Mouse (Mus musculus) hindbrain, embryonic 11.5 days (tissue): ENCODE measurements at regions not wholly inside any gene's neighbourhood (a gene's known extent, or its start where the extent isn't known, plus 50 kb on each side); places are given as distances from the start of the nearest gene placed in this dataset.

Experiments used
- ATAC-seq: fragments of 200-750 bp; cut with Nextera tagmentation; 2 replicates; pipeline ENCODE4 v1.8.0; 2017; ENCODE audit warnings: mild to moderate bottlenecking, moderate TSS enrichment, moderate library complexity; ENCODE audit not compliant: low FRiP score
- DNase-seq: peaks from one replicate; pipeline ENCODE4 v3.0.0-alpha.2; 2015; ENCODE audit warnings: low spot score
- H3K27ac ChIP-seq: fragments of 300-500 bp; sonication (generic); 2 replicates; pipeline ENCODE4 v1.5.1; 2014; ENCODE audit warnings: mild to moderate bottlenecking, low read depth, low read length
- H3K27me3 ChIP-seq: fragments of 300-500 bp; sonication (generic); 2 replicates; pipeline ENCODE4 v1.6.1; 2014; ENCODE audit warnings: mild to moderate bottlenecking, low read length, moderate library complexity, mixed read lengths; ENCODE audit not compliant: control insufficient read depth, insufficient read depth
- H3K36me3 ChIP-seq: fragments of 300-500 bp; sonication (generic); 2 replicates; pipeline ENCODE4 v1.6.1; 2014; ENCODE audit warnings: mild to moderate bottlenecking, low read length, moderate library complexity, mixed read lengths; ENCODE audit not compliant: control insufficient read depth, insufficient read depth
- H3K4me1 ChIP-seq: fragments of 300-500 bp; sonication (generic); replicated peaks from 2 replicates; pipeline ENCODE4 v1.6.1; 2014; ENCODE audit warnings: low read length, mixed read lengths; ENCODE audit not compliant: control insufficient read depth, insufficient read depth
- H3K4me2 ChIP-seq: fragments of 300-500 bp; sonication (generic); replicated peaks from 2 replicates; pipeline ENCODE4 v1.6.1; 2014; ENCODE audit warnings: mild to moderate bottlenecking, low read depth, low read length
- H3K4me3 ChIP-seq: fragments of 300-500 bp; sonication (generic); 2 replicates; pipeline ENCODE4 v1.5.1; 2014; ENCODE audit warnings: low read depth, low read length
- H3K9ac ChIP-seq: fragments of 300-500 bp; sonication (generic); 2 replicates; pipeline ENCODE4 v1.6.1; 2014; ENCODE audit warnings: low read depth, low read length
- H3K9me3 ChIP-seq: fragments of 300-500 bp; sonication (generic); 2 replicates; pipeline ENCODE4 v1.6.1; 2016; ENCODE audit warnings: low read length; ENCODE audit not compliant: control insufficient read depth
- WGBS: fragments of 180-500 bp; shearing (Covaris S2); extraction: QIAGEN DNeasy Blood & Tissue Kit; methylation state at CpG from one replicate; pipeline ENCODE4 v1.1.7; 2014; 5-methylcytosine and 5-hydroxymethylcytosine counted together

GRCm38 (mm10) chr14:120212626-120213025, 62.8 kb upstream of the Mbnl2 start:
- H3K4me1 ChIP-seq: no peaks in the 10 kb centered on the region
- WGBS: 68% methylated on average over 5 of the region's 5 CpGs

GRCm38 (mm10) chr14:120219224-120219623, 56.2 kb upstream of the Mbnl2 start:
- ATAC-seq (no peak), DNase-seq (no peak)
- no peaks in the 10 kb centered on the region for H3K36me3 ChIP-seq
- WGBS: 84% methylated on average over 4 of the region's 4 CpGs
- H3K9me3 ChIP-seq: no peaks in the 10 kb centered on the region
- no peak overlapping the region for H3K9ac ChIP-seq
- H3K4me2 ChIP-seq: no peak overlapping the region
- no peaks in the 10 kb centered on the region for H3K4me1 ChIP-seq
- no peaks in the 10 kb centered on the region for H3K27me3 ChIP-seq
- H3K27ac ChIP-seq: no peak overlapping the region
- H3K4me3 ChIP-seq: no peak overlapping the region

More at GRCm38 (mm10) chr14:120212626-120213025, 62.8 kb upstream of the Mbnl2 start:
- ATAC-seq (no peak), DNase-seq (no peak)
- no peak overlapping the region for H3K9ac ChIP-seq
- no peaks in the 10 kb centered on the region for H3K36me3 ChIP-seq
- no peak overlapping the region for H3K27ac ChIP-seq
- no peak overlapping the region for H3K4me3 ChIP-seq
- no peak overlapping the region for H3K4me2 ChIP-seq
- no peaks in the 10 kb centered on the region for H3K9me3 ChIP-seq
- no peaks in the 10 kb centered on the region for H3K27me3 ChIP-seq

DNA sequence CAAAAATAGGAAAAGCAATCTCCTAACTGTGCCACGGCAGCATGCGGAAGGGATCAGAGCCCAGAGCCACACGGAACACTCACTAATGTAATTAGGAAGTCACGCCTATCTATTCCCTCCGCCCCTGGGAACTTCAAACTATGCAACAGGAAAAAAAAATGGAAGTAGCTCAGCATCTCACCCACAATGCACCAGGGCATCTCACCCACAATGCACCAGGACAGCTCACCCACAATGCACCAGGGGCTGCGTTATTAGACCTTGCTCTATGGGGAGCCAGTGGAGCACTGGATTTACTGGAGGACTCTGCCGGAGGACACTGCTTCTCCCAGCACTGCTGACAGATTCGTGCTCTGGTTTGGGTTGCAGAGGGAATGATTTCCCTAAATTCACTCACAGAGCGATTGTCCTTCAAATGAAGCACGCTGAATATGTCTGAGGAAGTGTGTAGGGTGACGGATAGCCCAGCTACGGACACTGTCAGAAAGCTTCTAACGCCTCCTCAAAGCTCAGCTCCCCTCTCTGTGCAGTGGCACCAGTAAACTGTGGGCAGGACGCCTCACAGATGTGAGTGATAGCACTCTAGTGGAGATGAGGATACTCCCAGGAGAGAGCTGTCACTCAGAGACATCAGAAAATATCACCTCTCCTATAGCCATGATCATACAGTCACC, 51.8 kb upstream of the Mbnl2 start:
- Histone ChIP-seq H3K36me3 (no peaks in the 10 kb centered on the region), H3K27me3 (no peaks in the 10 kb centered on the region), H3K27ac (no peak overlapping the region), H3K4me1 (no peaks in the 10 kb centered on the region), H3K4me2 (no peak overlapping the region), H3K9ac (no peak overlapping the region), H3K9me3 (peaks cover 4% of the 10 kb centered on the region; the same call in 1 of the 2 replicates), H3K4me3 (no peak overlapping the region)
- ATAC-seq (peak; percentile 30; the same call in 1 of the 2 replicates), DNase-seq (no peak)
- 78% methylated on average over 14 of the region's 14 CpGs for WGBS

- Histone ChIP-seq H3K4me3 (no peak overlapping the region), H3K27ac (no peak overlapping the region), H3K4me1 (no peaks in the 10 kb centered on the region), H3K9me3 (peaks cover 4% of the 10 kb centered on the region; the same call in 1 of the 2 replicates), H3K9ac (no peak overlapping the region), H3K36me3 (no peaks in the 10 kb centered on the region), H3K4me2 (no peak overlapping the region), H3K27me3 (no peaks in the 10 kb centered on the region)
- ATAC-seq: peak; percentile 33; the same call in 1 of the 2 replicates
- DNase-seq: peak; percentile 9
- 71% methylated on average over 6 of the region's 6 CpGs for WGBS
Observed at GRCm38 (mm10) chr14:120224202-120224846, 51.1 kb upstream of the Mbnl2 start.

- H3K4me2 ChIP-seq: no peak overlapping the region
- WGBS: 87% methylated on average over 3 of the region's 3 CpGs
- H3K9ac ChIP-seq: no peak overlapping the region
- no peak for ATAC-seq
- H3K27ac ChIP-seq: no peak overlapping the region
- H3K27me3 ChIP-seq: no peaks in the 10 kb centered on the region
- H3K4me1 ChIP-seq: no peaks in the 10 kb centered on the region
- no peak for DNase-seq
- no peak overlapping the region for H3K4me3 ChIP-seq
- H3K36me3 ChIP-seq: no peaks in the 10 kb centered on the region
- H3K9me3 ChIP-seq: peaks cover 4% of the 10 kb centered on the region; the same call in 1 of the 2 replicates
Observed at GRCm38 (mm10) chr14:120225657-120226056, 49.8 kb upstream of the Mbnl2 start.
